Mouse (Mus musculus) ES-Bruce4 (cell line): Measurements from ENCODE around the gene Klhl26. TPM values are rescaled to one million over a fixed set of nuclear protein-coding genes. Genes with fewer than 3 reads are reported as not detected.

ENCODE experiments used
- H3K27ac ChIP-seq: 2 replicates; pipeline ENCODE4 v1.5.1; 2012; ENCODE audit warnings: low read length, inconsistent platforms; ENCODE audit not compliant: insufficient read depth
- H3K27me3 ChIP-seq: 2 replicates; pipeline ENCODE4 v1.6.1; 2012; ENCODE audit warnings: mild to moderate bottlenecking, low read length, inconsistent platforms; ENCODE audit not compliant: control insufficient read depth, poor library complexity, insufficient read depth, severe bottlenecking
- H3K36me3 ChIP-seq: 2 replicates; pipeline ENCODE4 v1.6.1; 2012; ENCODE audit warnings: inconsistent platforms, mild to moderate bottlenecking, low read length, moderate library complexity; ENCODE audit not compliant: control insufficient read depth, poor library complexity, insufficient read depth, severe bottlenecking
- H3K4me1 ChIP-seq: one replicate; pipeline ENCODE4 v1.8.1; 2011; ENCODE audit warnings: low read length; ENCODE audit not compliant: control insufficient read depth, insufficient read depth
- H3K4me3 ChIP-seq: 2 replicates; pipeline ENCODE4 v1.5.1; 2011; ENCODE audit warnings: low read depth, mild to moderate bottlenecking, low read length
- H3K9ac ChIP-seq: 2 replicates; pipeline ENCODE4 v1.6.1; 2012; ENCODE audit warnings: low read depth, mild to moderate bottlenecking, inconsistent platforms; ENCODE audit not compliant: poor library complexity, severe bottlenecking
- H3K9me3 ChIP-seq: replicated peaks from 2 replicates; pipeline ENCODE4 v1.6.1; 2012; ENCODE audit warnings: mild to moderate bottlenecking, low read length, inconsistent platforms; ENCODE audit not compliant: control insufficient read depth, poor library complexity, insufficient read depth, severe bottlenecking
- CTCF ChIP-seq: IDR thresholded peaks from one replicate; pipeline ENCODE4 v1.8.1; 2011; ENCODE audit warnings: low read depth, low read length
- EP300 ChIP-seq: IDR thresholded peaks from 2 replicates; pipeline ENCODE4 v1.6.1; 2011; ENCODE audit warnings: low read depth, low read length; ENCODE audit not compliant: insufficient read depth
- POLR2A ChIP-seq: IDR thresholded peaks from one replicate; pipeline ENCODE4 v1.8.1; 2011; ENCODE audit warnings: low read length; ENCODE audit not compliant: insufficient read depth
- polyA plus RNA-seq: library from polyadenylated mRNA; stranded (reverse); fragments of >200 nt; gene quantifications from 2 replicates; pipeline ENCODE4 v1.2.4, GENCODE M21; 2011; ENCODE audit warnings: low read depth; ENCODE audit not compliant: missing spikeins, insufficient read depth, insufficient read length

The Klhl26 gene
- 27.4 and 33.7 TPM in 2 replicates for polyA plus RNA-seq

DNA sequence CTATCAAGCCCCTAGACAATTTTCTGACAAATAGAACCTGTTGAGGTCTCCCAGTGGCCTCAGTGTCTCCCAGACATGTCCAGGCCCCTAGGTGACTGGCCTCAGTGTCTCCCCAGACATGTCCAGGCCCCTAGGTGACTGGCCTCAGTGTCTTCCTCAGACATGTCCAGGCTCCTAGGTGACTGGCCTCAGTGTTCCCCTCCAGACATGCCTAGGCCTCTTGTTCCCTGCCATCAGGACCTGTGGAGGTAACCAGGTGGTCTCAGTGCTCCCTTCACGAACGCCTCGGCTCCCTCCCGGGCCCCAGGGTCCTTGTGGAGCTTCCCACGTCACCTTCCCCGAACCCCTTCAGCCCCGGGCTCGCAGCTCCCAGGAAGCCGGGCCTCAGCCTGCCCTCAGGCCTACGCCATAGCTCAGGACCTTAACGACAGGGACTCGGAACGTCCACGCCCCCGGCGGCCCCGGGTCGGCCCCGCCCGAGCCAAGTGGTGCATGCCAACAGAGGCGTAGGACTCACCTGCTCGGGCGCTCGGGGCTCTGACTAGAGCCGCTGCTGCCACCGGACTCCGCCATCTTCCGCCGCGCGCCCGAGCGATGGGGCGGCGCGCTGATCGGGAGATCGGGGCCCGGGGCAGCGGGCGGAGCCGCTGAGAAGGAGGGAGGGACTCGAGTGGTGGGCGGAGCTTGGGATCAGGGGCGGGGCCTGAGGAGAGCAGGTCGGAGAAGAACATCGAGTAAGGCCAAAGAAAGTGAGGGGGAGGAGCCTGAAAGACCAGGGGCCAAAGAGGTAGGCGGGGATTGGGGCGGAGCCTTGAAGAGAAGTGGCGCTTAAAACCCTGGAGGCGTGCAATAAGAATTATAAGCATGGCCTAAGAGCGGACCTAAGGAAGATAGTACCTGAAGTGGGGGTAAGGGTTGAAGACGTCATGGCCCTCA lies at the start of gene Klhl26:
TSS of gene Klhl26 (minus strand) at position 636 of the 936 bp plus-strand sequence.
- TF ChIP-seq CTCF: no peak
- TF ChIP-seq POLR2A: no peak
- TF ChIP-seq EP300: no peak
- Histone ChIP-seq H3K27me3 (no peaks in the 10 kb centered on the region), H3K27ac (peak within 1 kb of the TSS; percentile 49)

DNA sequence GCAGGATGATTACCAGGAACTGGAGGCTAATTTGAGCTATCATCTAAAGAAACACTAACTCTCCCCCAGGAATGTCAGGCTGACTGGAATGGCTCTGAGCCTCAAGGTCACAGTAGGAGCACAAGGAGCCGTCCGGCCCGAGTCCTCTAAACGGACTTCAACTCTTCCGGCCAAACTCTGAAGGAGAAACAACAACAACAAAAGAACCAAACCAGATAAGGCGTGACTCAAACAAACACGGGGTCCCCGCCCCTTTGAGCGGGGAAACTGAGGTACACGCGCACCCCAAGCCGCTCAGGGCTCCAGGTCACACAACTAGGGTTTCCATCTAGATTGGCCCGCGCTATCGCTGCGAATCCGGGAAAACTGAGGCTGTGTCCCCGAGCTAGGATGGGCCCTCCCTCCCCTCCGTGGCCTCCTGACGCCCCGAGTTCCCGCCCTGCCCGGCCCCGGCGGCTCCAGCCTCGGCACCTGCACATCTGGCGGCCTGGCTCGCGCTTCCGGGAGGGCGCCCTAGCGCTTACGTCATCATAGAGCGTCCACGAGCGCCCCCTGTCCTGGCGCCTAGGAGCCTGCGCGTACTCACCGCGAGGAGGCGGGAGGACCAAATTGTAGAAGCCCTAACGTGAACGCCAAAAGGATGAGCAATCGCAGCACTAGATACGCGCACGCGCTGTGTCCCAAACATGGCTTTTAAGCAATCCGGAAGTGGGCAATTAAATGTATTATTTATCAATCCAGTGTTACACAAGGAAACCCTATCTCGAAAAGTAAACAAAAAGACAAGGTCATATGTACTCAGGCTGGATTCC lies 46.0 kb upstream of the Klhl26 start:
- Histone ChIP-seq H3K4me1 (peaks cover 3% of the 10 kb centered on the region), H3K4me3 (peak overlapping the region; percentile 79), H3K27ac (peak overlapping the region; percentile 98), H3K27me3 (no peaks in the 10 kb centered on the region), H3K9ac (peak overlapping the region; percentile 91), H3K9me3 (no peaks in the 10 kb centered on the region), H3K36me3 (peaks cover 18% of the 10 kb centered on the region)
- peak; percentile 20 for TF ChIP-seq CTCF
- no peak for TF ChIP-seq EP300
- TF ChIP-seq POLR2A: no peak

More for the DNA sequence above, at the start of gene Klhl26:
- Histone ChIP-seq H3K9ac (peak within 1 kb of the TSS; percentile 91), H3K4me1 (no peaks in the 10 kb centered on the region), H3K9me3 (no peaks in the 10 kb centered on the region), H3K36me3 (no peaks in the 10 kb centered on the region), H3K4me3 (peak within 1 kb of the TSS; percentile 93)

DNA sequence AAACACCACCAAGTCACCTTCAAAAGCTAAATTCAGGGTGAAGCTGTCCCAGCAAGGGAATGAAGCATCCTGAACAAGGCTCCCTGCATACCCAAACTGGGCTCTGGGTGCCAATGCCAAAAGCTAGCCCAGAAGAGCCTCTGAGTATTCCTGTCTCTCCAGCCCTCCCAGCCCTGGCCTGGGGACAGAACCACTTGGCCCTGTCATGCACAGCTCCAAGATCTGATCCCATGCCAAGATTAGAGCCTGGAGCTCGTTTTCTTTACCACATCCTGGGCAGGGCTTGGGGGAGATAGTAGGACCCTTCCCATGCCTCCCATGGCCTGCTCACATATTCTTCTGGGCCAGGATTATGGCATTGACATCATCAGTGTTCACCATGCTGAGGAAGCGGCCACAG lies 42.8 kb upstream of the Klhl26 start:
- peaks cover 29% of the 10 kb centered on the region for H3K36me3 ChIP-seq
- no peak overlapping the region for H3K27ac ChIP-seq

DNA sequence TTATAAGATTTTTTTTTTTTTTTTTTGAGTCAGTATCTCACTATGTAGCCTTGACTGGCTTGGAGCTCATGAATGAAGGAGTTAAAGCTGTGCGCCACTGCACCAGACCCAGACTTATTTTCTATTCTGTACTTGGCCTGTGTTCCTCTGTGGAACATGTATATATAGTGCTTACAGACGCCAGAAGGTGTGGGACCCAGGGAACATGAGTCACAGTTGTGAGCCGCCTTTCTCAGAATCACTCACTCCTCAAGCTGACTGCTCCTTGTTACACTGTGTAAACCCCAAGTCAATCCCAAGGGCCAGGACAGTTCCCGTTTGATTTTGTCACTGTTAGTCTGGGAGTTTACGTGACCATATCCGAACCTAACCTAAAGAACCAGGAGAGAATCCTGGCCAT lies 42.3 kb upstream of the Klhl26 start:
- Histone ChIP-seq H3K27ac (no peak overlapping the region), H3K27me3 (no peaks in the 10 kb centered on the region), H3K36me3 (peaks cover 34% of the 10 kb centered on the region), H3K9me3 (no peaks in the 10 kb centered on the region), H3K9ac (no peak overlapping the region), H3K4me1 (no peaks in the 10 kb centered on the region), H3K4me3 (no peak overlapping the region)
- no peak for TF ChIP-seq POLR2A
- TF ChIP-seq CTCF: no peak
- TF ChIP-seq EP300: no peak

More for the DNA sequence above, 42.8 kb upstream of the Klhl26 start:
- Histone ChIP-seq H3K9ac (no peak overlapping the region), H3K9me3 (no peaks in the 10 kb centered on the region), H3K4me3 (no peak overlapping the region), H3K27me3 (no peaks in the 10 kb centered on the region), H3K4me1 (no peaks in the 10 kb centered on the region)
- TF ChIP-seq CTCF (no peak), EP300 (no peak), POLR2A (no peak)

DNA sequence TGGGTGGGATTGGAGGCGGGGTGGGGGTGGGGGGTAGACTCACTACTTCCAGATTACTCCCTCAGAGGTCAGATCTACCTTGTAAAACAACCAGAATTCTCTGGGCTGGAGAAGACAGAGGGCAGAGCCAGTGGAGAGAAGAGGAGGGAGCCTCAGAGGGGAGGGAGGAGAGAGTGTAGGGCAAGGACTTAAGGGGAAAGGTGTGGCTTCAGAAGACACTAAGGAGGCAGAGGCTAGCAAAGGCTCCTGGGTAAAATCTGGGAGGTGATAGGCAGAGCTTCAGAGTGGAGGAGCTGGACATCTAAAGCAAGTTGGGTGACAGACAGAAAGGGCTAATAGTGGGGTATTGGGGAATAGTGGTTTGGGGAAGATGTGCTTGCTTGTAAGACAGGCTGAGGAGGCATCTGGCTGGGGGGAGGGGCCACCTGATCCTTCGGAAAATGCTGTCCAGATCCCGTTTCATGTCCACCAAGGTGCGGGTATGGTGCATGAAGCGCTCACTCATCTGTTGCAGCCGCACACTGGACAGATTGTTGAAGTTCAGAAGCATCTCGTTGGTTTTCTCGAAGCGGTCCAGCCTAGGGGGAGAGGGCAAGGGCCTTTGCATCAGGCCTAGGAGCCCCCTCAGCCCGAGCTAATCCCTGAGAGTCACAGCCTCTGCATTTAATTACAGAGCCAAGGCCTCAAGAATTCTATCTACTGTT lies 41.3 kb upstream of the Klhl26 start:
- no peak for TF ChIP-seq EP300
- no peak for TF ChIP-seq POLR2A
- TF ChIP-seq CTCF: no peak
- H3K9ac ChIP-seq: peak overlapping the region; percentile 14; the same call in 1 of the 2 replicates
- H3K9me3 ChIP-seq: no peaks in the 10 kb centered on the region
- no peak overlapping the region for H3K27ac ChIP-seq
- H3K36me3 ChIP-seq: peaks cover 43% of the 10 kb centered on the region
- no peaks in the 10 kb centered on the region for H3K4me1 ChIP-seq
- no peak overlapping the region for H3K4me3 ChIP-seq
- no peaks in the 10 kb centered on the region for H3K27me3 ChIP-seq
